Comparison of ENCODE assay signal across 9 mouse cellular contexts in the genomic region with DNA sequence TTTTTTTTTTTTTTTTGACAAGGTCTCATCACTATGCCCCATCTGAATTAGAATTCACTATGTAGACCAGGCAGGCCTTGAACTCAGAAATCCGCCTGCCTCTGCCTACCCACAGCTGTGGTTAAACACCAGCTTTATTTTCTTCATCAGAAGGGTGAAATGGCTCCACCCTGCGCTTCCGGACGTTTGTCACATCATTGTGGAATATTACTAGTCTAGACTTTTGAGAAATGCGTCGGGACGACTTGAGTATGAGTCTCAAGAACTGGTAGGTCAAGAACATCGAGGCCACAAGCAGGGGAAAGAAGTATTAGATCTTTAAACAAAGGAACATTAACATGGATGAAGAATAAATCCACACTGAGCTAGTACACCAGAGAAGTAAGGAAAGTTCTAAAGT. TPM values are rescaled to one million over a fixed set of nuclear protein-coding genes. Genes with fewer than 3 reads are reported as not detected.
DNase-seq lines count a peak whose midpoint lies in the region; ATAC-seq and TF ChIP-seq lines count a peak whose summit lies in the region.
"Had no signal": no experiment of that assay in that cellular context is flagged by ENCODE, and none has a peak within 500 bp of the region (broad histone marks: within the 10 kb centered on the region; RNA-seq: fewer than 3 reads in every experiment).

No protein-coding gene starts in this region.

- WGBS in spleen, adult 2 months, result 69% methylated on average over 8 of the region's 8 CpGs
- 60% methylated on average over 8 of the region's 8 CpGs for WGBS in liver, embryonic 12.5 days (ENCODE audit: insufficient replicate concordance)

- H3K9me3 ChIP-seq in liver, embryonic 12.5 days (replicated peaks), result no peaks in the 10 kb centered on the region

- no peaks in the 10 kb centered on the region for H3K27me3 ChIP-seq in spleen, adult 2 months (ENCODE audit: control insufficient read depth, insufficient read depth, low read length)
- H3K27me3 ChIP-seq in liver, embryonic 12.5 days (replicated peaks), result peaks cover 12% of the 10 kb centered on the region

- peak overlapping the region; percentile 89 for H3K9ac ChIP-seq in liver, embryonic 12.5 days

- peaks cover under 1% of the 10 kb centered on the region; the same call in 1 of the 2 replicates for H3K36me3 ChIP-seq in spleen, adult 2 months (ENCODE audit: control insufficient read depth, insufficient read depth, low read length)
- H3K36me3 ChIP-seq in liver, embryonic 12.5 days, result peaks cover 24% of the 10 kb centered on the region

- peaks cover 14% of the 10 kb centered on the region; the same call in 1 of the 2 replicates for H3K4me1 ChIP-seq in spleen, adult 2 months (ENCODE audit: control insufficient read depth, insufficient read depth, insufficient read length)
- peaks cover 61% of the 10 kb centered on the region for H3K4me1 ChIP-seq in liver, embryonic 12.5 days

- no peak for ATAC-seq in liver, embryonic 12.5 days
- ATAC-seq in megakaryocyte progenitor cell, adult 5-6 weeks (replicated peaks; ENCODE audit: poor library complexity), result no peak
- ATAC-seq in cerebellum, adult (ENCODE audit: insufficient number of reproducible peaks, low FRiP score, low TSS enrichment), result no peak

- no peak overlapping the region for H3K27ac ChIP-seq in spleen, adult 2 months (ENCODE audit: insufficient read depth, low read length)
- H3K27ac ChIP-seq in liver, embryonic 12.5 days, result peak overlapping the region; percentile 91

- peak overlapping the region; percentile 90; the same call in 1 of the 2 replicates for H3K4me3 ChIP-seq in spleen, adult 2 months (ENCODE audit: extremely low read depth, insufficient read depth, insufficient read length)
- H3K4me3 ChIP-seq in liver, embryonic 12.5 days, result peak overlapping the region; percentile 84

- no peak for TF ChIP-seq POLR2A in spleen, adult 2 months (IDR thresholded peaks at IDR 0.05; ENCODE audit: low read depth, low read length)

- DNase-seq in cerebellum, adult 9-11 months, result peak; percentile 45
- DNase-seq in cerebellum, adult 11 months, result no peak
- no peak for DNase-seq in spleen, adult 2 months (ENCODE audit: low read depth in 1 of 2, low spot score in 2 of 2)
- no peak for DNase-seq in spleen, adult 12 weeks (ENCODE audit: low spot score)
- DNase-seq in MN1 (ENCODE audit: low spot score), result no peak

- no peak for TF ChIP-seq CTCF in spleen, adult 2 months (IDR thresholded peaks at IDR 0.05; ENCODE audit: extremely low read depth, insufficient read depth, insufficient read length, insufficient replicate concordance)

- peak overlapping the region; percentile 86 for H3K4me2 ChIP-seq in liver, embryonic 12.5 days

RNA-seq across cellular contexts. Expression of gene Eno1, which starts 0.5 kb away (rescaled TPM):
- 120 and 224 TPM in 2 replicates for polyA plus RNA-seq in spleen, adult 2 months (2012; rRNA removed)
- polyA plus RNA-seq in liver, embryonic 12.5 days (2016; fragmentation: Nextera tagmentation; extraction: Ambion mirVana), result 1,241 and 1,342 TPM in 2 replicates
- total RNA-seq in megakaryocyte progenitor cell, adult 5-6 weeks (2015), result 336 and 338 TPM in 2 replicates
- 357 and 368 TPM in 2 replicates for total RNA-seq in megakaryocyte progenitor cell, adult 5-6 weeks (2017)

RNA-seq across cellular contexts. Expression of gene Car6, which starts 34.9 kb away (rescaled TPM):
- not detected in 2 replicates for polyA plus RNA-seq in spleen, adult 2 months (2012; rRNA removed)
- not detected in 2 replicates for polyA plus RNA-seq in liver, embryonic 12.5 days (2016; fragmentation: Nextera tagmentation; extraction: Ambion mirVana)
- 1.2 TPM in 1 of 2 replicates, not detected in the other for total RNA-seq in megakaryocyte progenitor cell, adult 5-6 weeks (2015)
- 0.79 TPM in 1 of 2 replicates, not detected in the other for total RNA-seq in megakaryocyte progenitor cell, adult 5-6 weeks (2017)
- total RNA-seq: common myeloid progenitor, adult 5-6 weeks had no signal

RNA-seq across cellular contexts. Expression of gene Rere, which starts 45.4 kb away (rescaled TPM):
- polyA plus RNA-seq in spleen, adult 2 months (2012; rRNA removed), result 66.2 and 70.3 TPM in 2 replicates
- 11.6 and 12.8 TPM in 2 replicates for polyA plus RNA-seq in liver, embryonic 12.5 days (2016; fragmentation: Nextera tagmentation; extraction: Ambion mirVana)
- total RNA-seq in megakaryocyte progenitor cell, adult 5-6 weeks (2015), result 49.5 TPM in 2 replicates
- 13.8 and 23.8 TPM in 2 replicates for total RNA-seq in megakaryocyte progenitor cell, adult 5-6 weeks (2017)
